Mouse (Mus musculus): ENCODE measurements around the gene Dnlz.

Gene Dnlz

DNA sequence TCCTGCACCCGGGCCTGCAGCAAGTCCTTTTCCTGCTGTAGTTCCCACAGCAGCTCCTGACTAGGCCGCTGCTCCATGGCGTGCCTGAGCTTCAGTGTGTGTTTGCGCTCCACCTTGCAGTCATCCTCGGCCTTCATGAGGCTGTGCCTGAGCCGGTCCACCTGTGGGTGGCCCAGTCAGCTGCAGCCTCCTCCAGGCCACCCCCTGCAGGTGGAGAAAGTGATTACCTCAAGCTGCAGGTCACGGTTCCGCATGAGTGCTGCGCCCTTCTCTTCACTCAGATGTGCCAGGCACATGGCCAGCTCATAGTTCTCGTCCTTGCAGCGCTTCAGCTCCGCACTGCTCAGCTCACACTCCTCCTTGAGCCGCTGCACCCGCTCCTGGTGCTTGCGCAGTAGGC is 5.6 kb upstream of the Dnlz start:
- DNase-seq (ENCODE audit: low spot score): no peak

DNA sequence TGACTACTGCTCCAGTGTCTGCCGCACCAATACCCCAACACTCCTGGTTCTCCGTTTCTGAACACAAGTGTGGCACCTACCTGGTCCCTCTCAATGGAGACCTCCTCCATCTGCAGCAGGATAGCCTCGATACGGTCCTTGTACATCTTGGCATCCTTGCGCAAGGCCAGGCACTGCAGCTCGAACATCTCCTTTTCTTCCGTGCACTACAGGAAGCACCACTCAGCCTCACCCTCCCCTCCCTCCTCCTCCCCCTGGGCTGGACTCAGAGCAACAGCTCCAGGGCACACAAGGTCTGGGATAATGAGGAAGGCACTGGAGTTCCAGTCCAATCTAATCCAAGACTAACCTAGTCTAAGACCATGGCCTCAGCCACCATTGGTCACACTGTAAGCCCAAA is 4.8 kb upstream of the Dnlz start:
- DNase-seq (ENCODE audit: low spot score): no peak

DNA sequence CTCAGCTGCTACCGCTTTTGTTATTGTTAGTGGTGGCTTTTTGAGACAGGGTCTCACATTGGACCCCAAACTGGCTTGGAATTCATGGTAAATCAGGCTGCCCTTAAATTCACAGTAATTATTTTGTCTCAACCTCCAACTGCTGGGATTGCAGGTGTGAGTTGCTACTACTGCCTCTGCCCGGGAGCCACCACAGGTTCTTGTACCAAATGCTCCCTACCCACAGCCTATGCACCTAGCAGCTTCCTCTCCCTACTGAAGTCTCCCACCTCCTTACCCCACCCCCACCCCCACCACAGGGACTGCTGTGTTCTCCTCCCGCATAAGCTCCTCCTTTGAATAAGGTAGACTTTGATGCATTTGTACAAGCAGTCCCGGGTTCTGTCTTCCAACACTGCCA is 4.3 kb upstream of the Dnlz start:
- no peak for DNase-seq (ENCODE audit: low spot score)

DNA sequence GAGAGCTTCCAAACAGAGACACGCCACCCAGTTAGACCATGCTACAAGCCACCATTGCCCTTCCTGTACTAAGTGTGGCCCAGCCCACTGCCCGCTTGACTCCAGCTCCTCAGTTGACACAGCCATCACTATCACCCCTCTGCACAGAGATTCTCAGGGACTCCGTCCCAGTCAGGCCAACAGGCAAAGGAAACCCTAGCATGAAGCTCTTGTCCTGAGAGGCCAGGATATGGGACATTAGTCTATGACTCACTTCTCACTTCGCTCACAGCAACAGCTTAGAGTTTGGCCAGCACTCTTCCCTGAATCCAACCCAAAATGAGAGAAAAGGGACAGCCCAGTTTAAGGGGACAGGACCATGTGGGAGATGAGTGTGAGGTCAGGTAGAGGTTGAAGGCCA is 2.5 kb upstream of the Dnlz start:
- no peak for DNase-seq (ENCODE audit: low spot score)

DNA sequence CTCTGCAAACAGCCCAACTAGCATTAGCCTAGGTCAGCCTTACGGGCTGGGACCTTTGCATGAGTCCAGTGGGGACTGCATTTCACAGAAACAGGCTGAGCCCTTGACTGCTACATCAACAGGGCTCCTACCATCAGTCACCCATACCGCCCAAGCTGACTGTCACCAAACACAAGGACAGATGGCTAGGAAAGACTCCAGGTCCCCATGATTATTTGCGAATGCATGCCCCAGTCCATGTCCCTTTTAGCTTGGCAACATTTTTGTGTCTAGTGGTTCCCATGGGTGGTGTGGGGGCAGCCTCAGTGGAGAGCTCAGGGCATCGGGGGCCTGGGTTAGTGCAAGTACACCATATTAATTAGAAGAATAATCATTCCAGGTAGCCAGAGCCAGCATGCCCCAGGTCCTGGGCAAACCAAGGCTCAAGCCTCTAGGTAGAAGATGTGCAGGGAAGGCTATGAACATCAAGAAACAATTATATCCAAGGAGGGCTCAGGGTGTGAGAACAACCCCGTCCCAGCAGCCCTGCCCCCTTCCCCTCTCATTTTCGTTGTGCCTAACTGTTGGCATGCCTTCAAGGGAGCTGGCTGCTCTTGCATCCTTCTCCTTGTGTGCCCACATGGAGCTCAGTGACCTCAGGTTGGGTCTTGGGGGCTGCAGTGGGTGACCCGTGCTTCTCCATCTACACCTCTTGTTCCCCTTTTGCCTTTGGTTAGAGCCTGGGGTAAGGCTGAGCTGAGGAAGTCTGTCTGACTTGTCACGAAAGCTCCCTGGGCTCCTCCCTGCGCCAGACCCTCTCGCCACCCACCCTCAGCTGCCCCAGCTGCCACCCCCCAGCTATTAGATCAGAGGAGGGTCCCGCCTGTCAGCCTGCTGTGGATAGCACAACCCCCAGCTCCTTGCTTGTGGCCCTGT is 1.4 kb upstream of the Dnlz start:
- DNase-seq (ENCODE audit: low spot score): no peak

DNA sequence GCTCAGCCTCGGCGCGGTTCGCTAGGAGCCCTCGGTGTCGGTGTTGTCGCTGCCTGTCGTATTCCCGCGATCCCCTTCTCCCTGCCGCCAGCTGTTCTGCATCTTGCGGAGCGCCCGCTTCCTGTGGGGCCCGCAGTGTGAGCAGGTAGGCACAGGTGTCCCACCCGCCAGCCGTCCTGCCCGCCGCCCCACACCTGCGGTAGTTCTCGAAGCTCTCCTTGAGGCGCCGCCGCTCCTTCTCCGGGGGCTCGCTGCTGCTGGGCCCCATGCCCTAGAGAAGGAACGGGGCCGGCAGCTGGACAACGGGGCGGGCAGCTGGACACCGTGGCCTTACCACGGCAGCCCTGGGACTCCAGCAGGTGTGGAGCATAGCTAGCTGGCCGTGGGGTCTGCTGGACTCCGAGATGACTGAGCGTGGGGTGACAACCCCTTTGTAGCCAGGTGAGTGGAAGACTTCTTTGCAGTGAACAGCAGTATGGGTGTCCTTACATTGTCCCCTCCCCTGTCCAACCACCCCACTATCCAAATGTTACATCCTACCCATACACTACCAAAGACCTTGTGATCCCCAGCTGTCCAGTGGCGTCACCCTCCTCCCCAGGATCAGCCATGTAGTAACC is 491 bp upstream of the Dnlz start:
- DNase-seq (ENCODE audit: low spot score): no peak

DNA sequence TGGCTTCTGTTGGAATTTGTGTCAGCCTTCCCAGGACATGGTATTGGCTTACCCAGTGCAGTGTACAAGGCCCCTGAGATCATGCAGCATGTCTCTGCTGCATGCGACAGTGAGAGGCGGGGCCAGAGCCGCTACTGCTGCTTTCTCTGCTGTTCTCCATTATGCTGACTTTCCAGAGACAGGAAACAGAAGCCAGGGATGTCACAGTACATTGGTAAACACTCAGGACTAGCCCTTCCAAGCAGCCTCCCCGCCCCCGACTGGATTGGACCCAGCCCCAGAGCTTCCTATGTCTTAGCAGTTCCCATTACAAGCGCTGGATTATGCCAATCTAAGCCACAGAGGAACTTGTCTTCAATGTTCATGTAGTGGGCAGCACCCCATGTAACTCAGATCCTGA is 3.7 kb downstream of the Dnlz start:
- peak; percentile 39 for DNase-seq (ENCODE audit: low spot score)

DNA sequence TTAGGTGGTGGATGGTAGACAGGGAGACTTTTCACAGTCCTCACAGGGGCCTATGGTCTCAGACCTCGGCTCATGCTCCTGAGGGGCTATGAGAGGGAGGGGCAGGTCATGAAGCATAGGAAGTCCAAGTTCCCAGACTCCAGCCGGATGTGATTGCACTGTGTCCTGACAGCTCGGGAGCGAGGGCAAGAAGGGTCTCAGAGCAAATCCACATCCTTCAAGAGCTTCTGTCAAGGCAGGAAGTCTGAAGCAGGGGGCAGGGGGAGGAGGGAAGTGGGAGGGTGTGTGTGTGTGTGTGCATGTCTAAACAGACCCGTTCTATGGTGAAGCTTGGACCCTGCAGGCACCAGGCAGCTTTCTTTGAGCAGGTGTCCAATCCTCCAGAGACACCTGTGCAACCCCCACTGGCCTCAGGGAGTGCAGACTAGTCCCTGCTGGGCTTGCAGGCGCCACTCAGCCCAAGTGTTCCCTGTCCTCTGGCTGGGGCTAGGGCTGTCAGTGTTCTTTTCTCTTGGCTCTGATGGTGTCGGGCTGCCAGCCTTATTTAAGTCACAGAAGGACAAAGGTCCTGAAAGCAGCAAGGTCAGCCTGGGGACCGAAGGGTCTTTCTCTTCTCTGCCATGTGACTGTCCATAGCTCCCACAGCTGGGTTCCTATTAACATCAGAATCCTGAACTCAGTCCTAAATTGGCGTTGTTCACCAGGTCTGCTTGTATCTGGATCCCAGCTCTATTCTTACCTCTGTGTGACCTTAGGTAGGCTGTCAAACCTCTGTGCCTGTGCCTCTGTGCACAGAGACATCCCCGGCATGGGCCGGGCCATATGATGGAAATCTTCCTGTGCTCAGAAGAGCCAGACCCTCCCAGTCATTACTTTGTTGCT is 9.1 kb downstream of the Dnlz start:
- DNase-seq (ENCODE audit: low spot score): peak; percentile 31

DNA sequence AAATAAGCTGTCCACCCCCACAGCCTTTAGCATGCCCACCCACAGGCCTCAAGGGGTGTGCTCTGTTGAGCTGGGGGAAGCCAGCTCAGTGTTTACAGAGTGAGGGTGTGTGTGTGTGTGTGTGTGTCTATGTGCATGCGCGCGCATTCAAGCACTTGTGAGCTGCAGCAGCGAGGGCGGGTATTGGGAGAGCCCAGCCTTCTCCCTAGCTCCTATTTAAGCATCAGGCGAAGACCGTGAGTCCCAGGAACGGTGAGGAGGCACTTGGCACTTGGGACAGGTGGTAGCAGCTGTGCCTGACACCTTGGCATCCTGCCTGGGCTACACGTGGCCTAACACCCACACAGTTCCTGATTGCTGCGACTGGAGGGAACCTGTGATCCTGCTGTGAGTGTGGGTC is 9.9 kb downstream of the Dnlz start:
- DNase-seq (ENCODE audit: low spot score): no peak

DNA sequence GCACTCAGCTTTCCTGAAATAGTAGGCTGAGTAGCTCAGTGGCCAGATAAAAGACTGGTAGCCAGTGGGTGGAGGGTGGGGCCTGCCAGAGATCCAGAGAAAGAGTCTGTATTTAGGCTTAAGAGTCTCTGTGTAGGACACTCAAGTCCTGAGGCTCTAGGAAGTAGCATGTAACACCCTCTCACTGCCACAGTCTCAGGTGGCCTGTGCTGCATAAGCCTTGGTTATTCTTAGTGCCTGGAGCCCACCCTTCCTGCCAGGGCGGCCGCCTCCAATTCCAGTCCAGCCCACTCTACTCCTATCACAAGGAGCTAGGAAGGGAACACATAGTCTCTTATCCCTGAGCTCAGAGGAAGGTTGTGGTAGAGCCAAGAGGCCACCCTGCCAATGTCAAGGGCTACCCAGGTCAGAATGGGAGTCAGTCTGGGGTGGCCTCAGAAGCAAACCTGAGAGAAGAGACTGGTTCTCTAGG is 10.4 kb downstream of the Dnlz start:
- no peak for DNase-seq (ENCODE audit: low spot score)

DNA sequence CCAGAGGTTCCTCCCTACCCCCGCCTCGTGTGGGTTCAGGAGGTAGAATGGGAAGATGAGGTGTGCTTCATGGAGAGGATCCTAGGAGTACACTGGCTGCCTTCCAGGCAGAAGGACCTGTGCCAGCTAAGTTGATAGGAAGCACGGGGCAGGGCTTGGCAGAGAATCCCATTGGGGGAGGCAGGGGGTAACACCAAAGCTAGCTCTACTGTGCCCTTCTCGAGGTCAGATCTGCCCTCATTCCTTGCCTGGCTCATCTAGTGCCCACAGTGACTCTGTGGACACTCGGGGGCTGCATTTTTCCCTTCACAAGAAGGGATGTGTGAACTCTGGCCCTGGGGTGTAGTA is 12.7 kb downstream of the Dnlz start:
- DNase-seq (ENCODE audit: low spot score): no peak

DNA sequence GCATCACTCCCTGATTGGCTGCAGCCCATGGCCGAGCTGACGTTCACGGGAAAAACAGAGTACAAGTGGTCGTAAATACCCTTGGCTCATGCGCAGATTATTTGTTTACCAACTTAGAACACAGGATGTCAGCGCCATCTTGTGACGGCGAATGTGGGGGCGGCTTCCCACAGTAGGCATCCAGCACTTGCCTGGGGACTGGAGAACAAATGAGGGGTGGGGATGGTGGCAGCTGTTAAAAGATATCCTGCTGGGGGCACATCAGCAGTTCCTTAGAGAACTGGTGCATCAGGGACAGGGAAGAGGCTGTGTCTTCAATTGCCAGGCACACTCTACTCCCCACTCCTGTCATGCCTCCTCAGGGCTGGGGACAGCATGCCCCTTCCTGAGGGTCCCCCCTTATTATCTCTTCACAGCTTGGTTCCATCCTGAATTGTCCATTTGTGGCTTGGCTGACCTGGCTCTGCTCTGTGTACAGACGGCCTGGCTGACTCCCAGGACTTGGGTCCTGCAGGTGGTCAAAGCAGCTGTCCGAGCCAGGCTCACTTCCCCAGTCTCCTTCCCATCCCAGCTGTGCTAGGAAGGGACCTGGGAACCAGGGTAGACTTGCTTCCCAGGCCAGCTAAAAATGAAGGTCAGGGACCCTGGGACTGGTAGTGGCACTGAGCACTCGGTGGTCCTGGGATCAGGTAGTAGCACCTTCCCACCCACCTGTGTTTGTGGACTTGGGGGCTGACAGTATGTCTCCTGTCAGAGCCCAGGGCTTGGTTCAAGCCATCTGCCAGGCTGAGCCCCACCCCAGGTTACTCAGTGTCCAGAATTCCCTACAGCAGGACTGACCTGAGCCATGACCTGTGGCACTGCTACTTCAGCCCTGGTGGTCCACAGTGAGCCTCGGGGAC is 13.4 kb downstream of the Dnlz start:
- no peak for DNase-seq (ENCODE audit: low spot score)

DNA sequence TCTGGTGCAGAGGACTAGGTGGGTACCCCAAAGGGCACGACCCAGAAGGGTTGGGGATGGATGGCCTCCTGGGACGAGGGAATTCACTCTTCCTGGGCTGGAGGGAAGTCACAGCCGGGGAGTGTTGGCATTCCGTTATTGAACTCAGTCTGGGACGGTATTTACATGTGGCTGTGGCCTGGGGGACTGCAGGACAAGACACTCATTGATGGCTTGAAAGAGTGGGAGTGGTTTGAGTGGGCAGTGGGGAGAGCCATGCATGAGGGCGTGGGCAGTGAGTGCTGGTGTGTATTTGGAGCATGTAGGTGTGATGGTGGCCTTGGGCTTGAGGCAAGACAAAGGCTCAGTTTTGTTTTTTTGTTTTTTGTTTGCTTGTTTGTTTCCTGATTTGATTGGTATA is 21.2 kb downstream of the Dnlz start:
- DNase-seq (ENCODE audit: low spot score): no peak

DNA sequence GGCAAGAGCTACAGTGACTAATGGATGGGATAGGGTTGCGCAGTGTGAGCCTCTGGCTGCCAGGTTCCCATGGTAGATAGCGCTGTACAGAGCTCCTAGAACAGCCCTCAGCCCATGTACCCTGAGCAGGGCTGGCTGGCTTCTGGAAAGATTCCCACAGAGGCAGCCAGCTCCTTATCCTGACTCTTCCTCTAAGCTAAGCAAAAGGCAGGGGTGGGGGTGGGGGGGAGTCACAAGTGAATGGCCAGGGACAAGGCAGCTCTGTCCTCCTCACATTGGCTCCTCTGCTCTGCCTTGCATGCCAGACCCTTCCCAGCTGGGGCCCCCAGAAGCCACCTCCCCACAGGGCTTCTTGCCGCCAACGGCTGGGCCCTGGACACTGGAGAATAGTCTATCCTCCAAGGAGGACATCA is 21.8 kb downstream of the Dnlz start:
- no peak for DNase-seq (ENCODE audit: low spot score)

DNA sequence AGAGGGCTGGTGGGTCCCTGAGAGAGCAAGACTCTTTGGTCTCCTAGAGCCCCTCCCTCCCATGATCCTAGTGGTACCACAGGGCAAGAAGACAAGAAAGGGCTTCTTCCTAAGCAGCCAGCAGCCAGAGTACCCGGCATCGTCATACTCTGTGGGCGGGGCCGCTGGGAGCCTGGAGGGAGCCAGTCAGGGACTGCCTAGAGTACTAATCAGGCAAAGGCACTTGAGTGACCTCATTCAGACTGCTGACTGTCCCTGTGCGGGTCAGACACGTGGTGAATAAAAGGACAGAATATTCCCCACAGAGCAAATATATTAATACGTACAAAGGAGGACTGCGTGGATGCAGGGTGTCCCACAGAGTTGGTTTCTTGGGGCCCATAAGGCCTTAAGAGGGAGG is 22.5 kb downstream of the Dnlz start:
- DNase-seq (ENCODE audit: low spot score): no peak

DNA sequence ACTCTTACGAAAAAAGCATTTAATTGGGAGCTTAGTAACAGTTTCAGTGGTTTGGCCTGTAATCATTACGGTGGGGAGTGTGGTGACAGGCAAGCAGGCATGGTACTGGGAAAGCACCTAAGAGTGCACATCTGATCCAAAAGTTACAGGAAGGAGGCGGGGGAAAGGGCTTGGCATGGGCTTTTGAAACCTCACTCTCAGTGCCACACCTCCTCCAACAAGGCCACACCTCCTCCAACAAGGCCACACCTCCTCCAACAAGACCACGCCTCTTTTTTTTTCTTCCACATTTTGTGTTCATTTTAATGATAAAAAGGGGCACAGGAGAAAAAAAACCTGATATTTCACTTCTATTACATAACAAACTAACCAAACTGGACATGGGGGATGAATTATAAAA is 24.1 kb downstream of the Dnlz start:
- no peak for DNase-seq (ENCODE audit: low spot score)

DNA sequence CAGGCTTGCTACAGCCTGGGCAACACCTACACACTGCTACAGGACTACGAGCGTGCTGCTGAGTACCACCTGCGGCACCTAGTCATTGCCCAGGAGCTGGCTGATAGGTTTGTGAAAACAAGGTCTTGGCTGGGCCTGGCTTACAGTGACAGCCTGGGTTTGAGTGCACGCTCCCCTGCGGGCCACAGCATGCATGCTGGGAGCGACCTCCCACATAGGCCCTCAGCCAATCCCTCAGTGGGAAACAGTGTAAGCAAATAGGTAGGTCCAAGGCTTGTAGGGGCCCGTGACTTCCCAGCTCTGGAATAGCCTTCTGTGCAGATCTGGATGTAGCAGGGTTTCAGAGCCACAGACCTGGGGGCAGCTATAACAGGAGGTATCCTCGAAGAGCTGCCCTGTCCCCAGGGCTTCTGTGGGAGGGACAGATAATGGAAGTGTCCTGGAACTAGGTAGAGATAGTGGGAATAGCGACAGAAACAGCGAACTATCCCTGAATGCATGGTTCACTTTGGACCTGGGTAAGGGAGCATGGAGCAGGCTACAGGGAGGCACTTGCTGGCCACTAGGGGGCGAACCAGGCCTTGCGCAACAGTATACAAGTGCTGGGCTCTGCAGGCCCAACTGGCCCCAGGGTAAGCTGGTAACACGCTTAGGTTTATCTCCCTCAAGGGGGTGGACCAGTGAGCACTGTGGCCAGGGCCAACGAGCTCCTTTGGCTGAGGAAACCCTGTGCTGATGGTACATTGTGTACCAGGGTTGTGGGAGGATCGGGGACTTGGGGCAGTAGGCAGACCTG is 26.3 kb downstream of the Dnlz start:
- peak; percentile 54 for DNase-seq (ENCODE audit: low spot score)

DNA sequence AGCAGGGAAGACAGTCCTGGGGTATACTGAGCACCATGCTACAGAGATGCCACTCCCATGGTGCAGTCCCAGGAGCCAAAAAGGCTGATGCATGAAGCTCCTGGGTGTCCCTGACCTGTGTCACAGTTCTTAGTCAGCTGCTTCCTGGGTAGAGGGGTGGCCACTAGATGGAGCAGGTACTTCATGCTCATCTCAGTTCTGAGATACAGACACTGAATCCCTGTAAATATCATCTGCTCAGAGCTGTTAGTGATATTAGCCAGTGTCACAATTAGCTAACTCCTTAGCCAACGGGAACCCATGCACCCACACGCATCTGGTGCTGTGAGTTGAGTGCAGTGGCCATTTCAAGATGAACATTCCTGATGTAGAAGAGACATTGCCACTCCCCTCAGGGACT is 27.0 kb downstream of the Dnlz start:
- no peak for DNase-seq (ENCODE audit: low spot score)

DNA sequence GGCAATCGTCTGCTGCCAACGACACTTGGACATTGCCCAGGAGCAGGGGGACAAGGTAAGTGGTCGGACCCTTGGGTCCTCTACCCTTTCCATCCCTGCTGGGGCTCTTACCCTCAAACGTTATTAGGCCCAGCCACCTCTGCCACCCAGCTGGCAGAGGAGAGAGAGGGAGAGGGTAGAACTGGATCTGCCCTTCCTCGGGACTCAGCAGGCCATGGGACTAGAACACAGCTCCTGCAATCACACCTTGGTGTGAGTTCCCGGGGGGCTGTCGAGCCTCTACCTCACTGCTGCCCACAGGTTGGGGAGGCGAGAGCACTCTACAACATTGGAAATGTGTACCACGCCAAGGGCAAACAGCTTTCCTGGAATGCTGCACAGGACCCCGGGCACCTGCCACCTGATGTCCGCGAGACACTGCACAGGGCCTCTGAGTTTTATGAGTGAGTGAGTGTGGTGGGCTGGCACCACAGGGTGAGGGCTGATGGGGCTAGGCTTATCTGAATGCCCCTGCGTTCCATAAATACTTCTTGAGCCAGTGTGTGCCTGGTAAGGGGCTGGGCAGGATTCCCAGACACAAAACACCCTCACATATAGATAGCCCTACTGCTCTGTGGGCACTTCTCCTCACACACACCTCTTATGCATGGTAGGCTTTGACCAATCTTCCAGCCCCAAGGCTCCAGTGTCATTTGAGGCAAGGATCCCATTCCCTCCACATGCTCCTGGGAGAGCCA is 28.2 kb downstream of the Dnlz start:
- no peak for DNase-seq (ENCODE audit: low spot score)
